Mouse (Mus musculus) olfactory bulb, adult 2 months (tissue): ENCODE data around the gene Cxcl5.

Source experiments
- CTCF ChIP-seq: fragments of 200-500 bp; IDR thresholded peaks from 2 replicates; pipeline ENCODE4 v1.5.1; 2012; ENCODE audit warnings: low read depth, mild to moderate bottlenecking, low read length, moderate library complexity; ENCODE audit not compliant: insufficient read depth
- POLR2A ChIP-seq: fragments of 200-500 bp; IDR thresholded peaks from 2 replicates; pipeline ENCODE4 v1.6.1; 2012; ENCODE audit warnings: mild to moderate bottlenecking, low read depth, low read length, moderate library complexity; ENCODE audit not compliant: insufficient read depth

GRCm38 (mm10) chr5:90771880-90772653, 12.9 kb downstream of the Cxcl5 start, which contains the start of gene Pf4:
- TF ChIP-seq CTCF (no peak), POLR2A (no peak)
